Mouse (Mus musculus) kidney, postnatal 0 days (tissue): ENCODE measurements around the gene Olfr324. TPM values are rescaled to one million over a fixed set of nuclear protein-coding genes. Genes with fewer than 3 reads are reported as not detected.
A peak's percentile ranks its signal among the peaks of the same experiment; 100 is the strongest.

ENCODE experiments used
- ATAC-seq: fragments of 200-750 bp; cut with Nextera tagmentation; replicated peaks from 2 replicates; pipeline ENCODE4 v1.8.0; 2017; ENCODE audit warnings: low read depth, moderate number of reproducible peaks, moderate TSS enrichment, moderate library complexity; ENCODE audit not compliant: low FRiP score
- DNase-seq: peaks from one replicate; pipeline ENCODE4 v3.0.0-alpha.2; 2016; ENCODE audit warnings: low spot score
- H3K27ac ChIP-seq: fragments of 300-500 bp; sonication (generic); 2 replicates; pipeline ENCODE4 v1.5.1; 2014; ENCODE audit warnings: mild to moderate bottlenecking
- H3K27me3 ChIP-seq: fragments of 300-500 bp; sonication (generic); 2 replicates; pipeline ENCODE4 v1.6.1; 2014; ENCODE audit warnings: low read length, mixed read lengths; ENCODE audit not compliant: insufficient read depth
- H3K36me3 ChIP-seq: fragments of 300-500 bp; sonication (generic); 2 replicates; pipeline ENCODE4 v1.6.1; 2014; ENCODE audit warnings: low read length, mixed read lengths; ENCODE audit not compliant: insufficient read depth
- H3K4me1 ChIP-seq: fragments of 300-500 bp; sonication (generic); replicated peaks from 2 replicates; pipeline ENCODE4 v1.6.1; 2014; ENCODE audit warnings: antibody characterized with exemption, low read length, mixed read lengths; ENCODE audit not compliant: insufficient read depth
- H3K4me2 ChIP-seq: fragments of 300-500 bp; sonication (generic); 2 replicates; pipeline ENCODE4 v1.6.1; 2014; ENCODE audit warnings: mild to moderate bottlenecking, low read length, moderate library complexity, mixed read lengths
- H3K4me3 ChIP-seq: fragments of 300-500 bp; sonication (generic); replicated peaks from 2 replicates; pipeline ENCODE4 v1.5.1; 2014; ENCODE audit warnings: low read depth, low read length
- H3K9ac ChIP-seq: fragments of 300-500 bp; sonication (generic); 2 replicates; pipeline ENCODE4 v1.6.1; 2014; ENCODE audit warnings: low read depth, low read length
- H3K9me3 ChIP-seq: fragments of 300-500 bp; sonication (generic); replicated peaks from 2 replicates; pipeline ENCODE4 v1.6.1; 2016; ENCODE audit warnings: low read length, inconsistent platforms, mixed read lengths
- CTCF ChIP-seq: IDR thresholded peaks from 2 replicates; pipeline ENCODE4 v1.5.1; 2016; ENCODE audit warnings: antibody characterized with exemption, low read depth, mild to moderate bottlenecking, moderate library complexity
- WGBS: fragments of 180-500 bp; shearing (Covaris S2); extraction: QIAGEN DNeasy Blood & Tissue Kit; methylation state at CpG from one replicate; pipeline ENCODE4 v1.1.7; 2014; 5-methylcytosine and 5-hydroxymethylcytosine counted together
- polyA plus RNA-seq: library from polyadenylated mRNA; unstranded; fragments of >200 nt; fragmentation: Nextera tagmentation; extraction: Ambion mirVana; gene quantifications from 2 replicates; pipeline ENCODE4 v1.2.1, GENCODE M21; 2015

Olfr324 gene
- not detected in 2 replicates for polyA plus RNA-seq

DNA sequence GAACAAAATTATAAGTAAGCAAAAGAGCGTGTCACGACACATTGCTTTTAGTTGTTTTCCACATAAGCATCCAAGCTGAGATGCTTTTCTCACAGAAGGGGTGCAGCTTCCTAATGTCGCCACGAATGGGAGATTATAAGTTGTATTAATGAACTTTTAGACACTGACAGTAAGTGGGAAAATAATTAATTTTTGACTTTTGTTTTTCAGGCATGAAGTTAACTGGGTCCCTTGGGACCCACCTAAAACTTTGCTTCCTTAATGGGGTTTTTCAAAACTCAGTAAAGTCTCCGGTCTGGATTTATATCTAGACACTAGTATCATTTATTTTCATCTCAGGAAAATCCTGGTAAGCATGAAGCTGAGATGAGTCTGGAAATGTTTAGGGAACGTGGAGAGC, at the start of gene Olfr324:
Gene Olfr324, plus strand, starts transcription at position 301 of the 400 bp plus-strand sequence.
- Histone ChIP-seq H3K9me3 (no peaks in the 10 kb centered on the region), H3K4me2 (no peak within 1 kb of the TSS), H3K27me3 (no peaks in the 10 kb centered on the region), H3K9ac (no peak within 1 kb of the TSS), H3K4me3 (no peak within 1 kb of the TSS), H3K36me3 (no peaks in the 10 kb centered on the region), H3K27ac (no peak within 1 kb of the TSS), H3K4me1 (no peaks in the 10 kb centered on the region)
- DNase-seq (no peak), ATAC-seq (no peak)
- no peak for TF ChIP-seq CTCF
- WGBS, result 78% methylated on average over 6 of the region's 6 CpGs

DNA sequence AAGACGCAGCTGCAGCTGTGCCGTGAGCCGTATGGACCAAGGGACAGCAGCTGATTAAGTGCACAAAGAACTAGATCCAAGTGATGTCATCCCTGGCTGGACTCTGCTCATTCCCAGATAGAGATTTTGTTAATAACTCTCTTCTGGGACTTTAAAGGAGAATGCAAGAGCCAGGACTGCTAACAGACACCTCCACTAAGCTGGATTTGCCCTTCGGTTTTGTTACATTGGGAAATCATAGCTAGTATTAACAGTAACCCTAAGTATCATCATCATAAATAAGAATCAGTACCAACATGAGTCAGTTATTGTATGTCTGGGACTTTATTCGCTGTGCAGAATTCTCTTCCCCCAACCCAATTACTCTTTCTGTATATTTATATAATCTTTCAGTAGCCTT, 48.6 kb upstream of the Olfr324 start, which contains the start of gene Olfr329-ps:
Gene Olfr329-ps, minus strand, starts transcription at position 101 of the 400 bp plus-strand sequence.
- no peak for DNase-seq
- no peak for TF ChIP-seq CTCF
- Histone ChIP-seq H3K9ac (no peak within 1 kb of the TSS), H3K36me3 (no peaks in the 10 kb centered on the region), H3K9me3 (no peaks in the 10 kb centered on the region), H3K27me3 (no peaks in the 10 kb centered on the region), H3K4me1 (no peaks in the 10 kb centered on the region), H3K4me3 (no peak within 1 kb of the TSS), H3K4me2 (no peak within 1 kb of the TSS), H3K27ac (no peak within 1 kb of the TSS)
- ATAC-seq, result no peak
- WGBS, result 84% methylated on average over 5 of the region's 5 CpGs

- Histone ChIP-seq H3K36me3 (no peaks in the 10 kb centered on the region), H3K4me3 (no peak within 1 kb of the TSS), H3K27ac (no peak within 1 kb of the TSS), H3K27me3 (no peaks in the 10 kb centered on the region), H3K4me2 (no peak within 1 kb of the TSS), H3K4me1 (no peaks in the 10 kb centered on the region), H3K9ac (no peak within 1 kb of the TSS), H3K9me3 (no peaks in the 10 kb centered on the region)
- ATAC-seq (no peak), DNase-seq (no peak)
- 90% methylated on average over 1 of the region's 1 CpGs for WGBS
- no peak for TF ChIP-seq CTCF
These were observed 39.4 kb upstream of the Olfr324 start, which contains the start of gene Olfr328 for GRCm38 (mm10) chr11:58555536-58555935. Gene Olfr328 (minus strand): TSS chr11:58555636.

DNA sequence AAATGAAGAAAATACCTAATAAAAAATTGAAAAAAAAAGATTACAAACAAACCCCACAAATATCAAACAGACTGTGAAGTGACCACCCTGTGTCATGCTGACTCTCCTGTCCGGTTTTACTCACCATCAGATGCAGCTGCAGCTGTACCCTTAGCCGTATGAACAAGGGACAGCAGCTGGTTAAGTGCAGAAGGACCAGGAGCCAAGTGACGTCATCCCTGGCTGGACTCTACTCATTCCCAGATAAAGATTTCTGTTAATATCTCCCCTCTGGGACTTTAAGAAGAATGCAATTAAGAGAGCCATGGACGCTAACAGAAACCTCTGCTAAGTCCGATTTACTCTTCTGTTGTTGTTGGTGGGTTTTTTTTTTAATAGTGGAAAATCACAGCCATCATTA, 24.5 kb upstream of the Olfr324 start, which contains the start of gene Olfr224:
Gene Olfr224, minus strand, starts transcription at position 149 of the 400 bp plus-strand sequence.
- DNase-seq, result peak; percentile 2

DNA sequence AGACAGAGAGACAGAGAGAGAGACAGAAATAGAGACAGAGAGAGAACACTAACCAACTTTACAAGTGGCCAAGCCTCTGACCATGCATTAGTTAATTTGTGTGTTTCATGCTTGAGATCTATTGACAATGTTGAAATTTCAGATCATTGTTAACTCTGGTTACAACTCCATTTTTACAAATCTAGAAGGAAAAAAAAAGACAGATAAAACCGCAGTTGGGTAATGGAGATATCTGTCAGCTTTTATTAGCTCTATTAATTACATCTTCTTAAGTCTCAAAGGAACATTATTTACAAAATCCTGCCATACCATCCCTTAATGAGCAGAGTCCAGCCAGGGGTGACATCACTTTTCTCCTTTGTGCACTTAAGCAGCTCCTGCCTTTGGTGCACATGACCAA, 17.5 kb upstream of the Olfr324 start, which contains the start of gene Olfr325:
Gene Olfr325, plus strand, starts transcription at position 301 of the 400 bp plus-strand sequence.
- H3K27me3 ChIP-seq, result no peaks in the 10 kb centered on the region
- H3K9ac ChIP-seq, result no peak within 1 kb of the TSS
- no peak for ATAC-seq
- TF ChIP-seq CTCF, result no peak
- 60% methylated on average over 1 of the region's 1 CpGs for WGBS
- no peaks in the 10 kb centered on the region for H3K36me3 ChIP-seq
- DNase-seq, result no peak
- no peaks in the 10 kb centered on the region for H3K9me3 ChIP-seq
- no peak within 1 kb of the TSS for H3K4me3 ChIP-seq
- no peak within 1 kb of the TSS for H3K27ac ChIP-seq
- H3K4me1 ChIP-seq, result no peaks in the 10 kb centered on the region
- H3K4me2 ChIP-seq, result no peak within 1 kb of the TSS

More for the DNA sequence above, 24.5 kb upstream of the Olfr324 start, which contains the start of gene Olfr224:
- no peaks in the 10 kb centered on the region for H3K27me3 ChIP-seq
- no peaks in the 10 kb centered on the region for H3K36me3 ChIP-seq
- no peak within 1 kb of the TSS for H3K27ac ChIP-seq
- H3K4me1 ChIP-seq, result no peaks in the 10 kb centered on the region
- no peaks in the 10 kb centered on the region for H3K9me3 ChIP-seq
- 71% methylated on average over 5 of the region's 5 CpGs for WGBS
- H3K4me3 ChIP-seq, result no peak within 1 kb of the TSS
- H3K9ac ChIP-seq, result no peak within 1 kb of the TSS
- H3K4me2 ChIP-seq, result no peak within 1 kb of the TSS
- TF ChIP-seq CTCF, result no peak
- ATAC-seq, result no peak

DNA sequence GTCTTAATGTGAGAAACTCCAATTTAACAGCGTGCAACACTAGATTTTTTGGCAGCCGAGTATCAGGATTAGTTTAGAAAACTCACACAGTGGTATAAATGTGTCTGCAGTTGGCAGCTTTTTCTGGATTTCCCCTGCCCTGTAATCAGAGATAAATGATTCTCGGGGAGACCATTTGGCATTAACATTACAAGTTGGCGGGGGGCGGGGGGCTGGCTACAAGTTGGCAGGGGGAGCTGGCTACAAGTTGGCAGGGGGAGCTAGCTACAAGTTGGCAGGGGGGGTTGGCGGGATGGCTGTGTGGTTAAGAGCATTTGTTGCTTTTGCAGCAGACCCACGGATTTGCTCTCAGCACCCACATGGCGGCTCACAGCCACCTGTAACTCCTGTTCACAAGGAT, 16.3 kb upstream of the Olfr324 start:
- Histone ChIP-seq H3K27ac (no peak overlapping the region), H3K36me3 (no peaks in the 10 kb centered on the region), H3K27me3 (no peaks in the 10 kb centered on the region), H3K4me2 (no peak overlapping the region), H3K9ac (no peak overlapping the region), H3K4me3 (no peak overlapping the region), H3K9me3 (no peaks in the 10 kb centered on the region), H3K4me1 (no peaks in the 10 kb centered on the region)
- TF ChIP-seq CTCF, result no peak
- 78% methylated on average over 8 of the region's 8 CpGs for WGBS
- DNase-seq (no peak), ATAC-seq (no peak)

DNA sequence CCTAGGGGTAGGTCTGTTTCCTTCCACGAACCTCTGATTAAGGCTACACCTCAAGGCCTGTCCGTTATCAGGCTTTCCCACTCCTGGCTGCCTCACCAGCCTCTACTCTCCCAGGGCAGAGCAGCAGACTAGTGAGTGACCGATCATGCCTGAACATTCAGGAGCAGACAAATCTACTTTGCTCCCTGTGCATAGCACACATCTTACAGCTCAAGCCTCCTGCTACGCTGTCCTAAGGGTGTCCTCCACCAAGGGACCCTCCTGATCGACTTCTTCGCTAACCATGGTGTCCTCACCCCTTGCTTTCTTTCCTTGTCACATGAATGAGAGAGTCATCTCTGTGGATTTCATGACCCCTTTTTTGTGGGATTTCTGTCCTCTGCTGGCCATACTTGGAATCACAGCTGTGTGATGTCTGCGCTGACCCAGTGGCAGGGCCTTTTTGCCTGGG, 7.0 kb upstream of the Olfr324 start:
- Histone ChIP-seq H3K4me1 (no peaks in the 10 kb centered on the region), H3K36me3 (no peaks in the 10 kb centered on the region), H3K4me2 (no peak overlapping the region), H3K27me3 (no peaks in the 10 kb centered on the region), H3K9me3 (no peaks in the 10 kb centered on the region), H3K4me3 (no peak overlapping the region), H3K9ac (no peak overlapping the region), H3K27ac (no peak overlapping the region)
- TF ChIP-seq CTCF, result peak; percentile 71
- 64% methylated on average over 7 of the region's 7 CpGs for WGBS
- DNase-seq (peak; percentile 12), ATAC-seq (no peak)
